Mouse (Mus musculus) forebrain, embryonic 15.5 days (tissue): Measurements from ENCODE around the gene Crcp. TPM values are rescaled to one million over a fixed set of nuclear protein-coding genes. Genes with fewer than 3 reads are reported as not detected.

Source experiments
- ATAC-seq: fragments of 200-750 bp; cut with Nextera tagmentation; replicated peaks from 2 replicates; pipeline ENCODE4 v1.8.0; 2017; ENCODE audit warnings: mild to moderate bottlenecking, moderate TSS enrichment, moderate library complexity
- H3K27ac ChIP-seq: fragments of 300-500 bp; sonication (generic); replicated peaks from 2 replicates; pipeline ENCODE4 v1.5.1; 2015; ENCODE audit warnings: mild to moderate bottlenecking, inconsistent platforms
- H3K27me3 ChIP-seq: fragments of 300-500 bp; sonication (generic); 2 replicates; pipeline ENCODE4 v1.6.1; 2015; ENCODE audit warnings: inconsistent platforms
- H3K36me3 ChIP-seq: fragments of 300-500 bp; sonication (generic); 2 replicates; pipeline ENCODE4 v1.6.1; 2015; ENCODE audit warnings: mild to moderate bottlenecking, inconsistent platforms
- H3K4me1 ChIP-seq: fragments of 300-500 bp; sonication (generic); 2 replicates; pipeline ENCODE4 v1.6.1; 2015; ENCODE audit warnings: inconsistent platforms
- H3K4me2 ChIP-seq: fragments of 300-500 bp; sonication (generic); replicated peaks from 2 replicates; pipeline ENCODE4 v1.6.1; 2015; ENCODE audit warnings: mild to moderate bottlenecking, inconsistent platforms
- H3K4me3 ChIP-seq: fragments of 300-500 bp; sonication (generic); 2 replicates; pipeline ENCODE4 v1.5.1; 2015; ENCODE audit warnings: mild to moderate bottlenecking, inconsistent platforms
- H3K9ac ChIP-seq: fragments of 300-500 bp; sonication (generic); replicated peaks from 2 replicates; pipeline ENCODE4 v1.6.1; 2015; ENCODE audit warnings: mild to moderate bottlenecking, inconsistent platforms
- H3K9me3 ChIP-seq: fragments of 300-500 bp; sonication (generic); 2 replicates; pipeline ENCODE4 v1.6.1; 2016; ENCODE audit warnings: inconsistent platforms
- WGBS: fragments of 180-500 bp; shearing (Covaris S2); methylation state at CpG from one replicate; pipeline ENCODE4 v1.1.7; 2015; ENCODE audit warnings: mixed read lengths; 5-methylcytosine and 5-hydroxymethylcytosine counted together
- polyA plus RNA-seq: library from polyadenylated mRNA; unstranded; fragments of >200 nt; fragmentation: Nextera tagmentation; extraction: Ambion mirVana; gene quantifications from 2 replicates; pipeline ENCODE4 v1.2.1, GENCODE M21; 2015

Crcp gene
- polyA plus RNA-seq, 1 experiment from 2014 or later, result 72.9 TPM

- no peak overlapping the region for H3K27ac ChIP-seq
- peak overlapping the region; percentile 49; the same call in 1 of the 2 replicates for H3K4me3 ChIP-seq
- peak overlapping the region; percentile 81; the same call in 1 of the 2 replicates for H3K4me2 ChIP-seq
- ATAC-seq, result no peak
- H3K4me1 ChIP-seq, result peaks cover 4% of the 10 kb centered on the region
- no peaks in the 10 kb centered on the region for H3K27me3 ChIP-seq
- WGBS, result 79% methylated on average over 7 of the region's 7 CpGs
- no peaks in the 10 kb centered on the region for H3K36me3 ChIP-seq
- no peak overlapping the region for H3K9ac ChIP-seq
- H3K9me3 ChIP-seq, result no peaks in the 10 kb centered on the region
Observed at GRCm38 (mm10) chr5:130003229-130003628, 25.9 kb upstream of the Crcp start.

GRCm38 (mm10) chr5:130007344-130007743 is 21.7 kb upstream of the Crcp start:
- Histone ChIP-seq H3K4me2 (no peak overlapping the region), H3K27me3 (no peaks in the 10 kb centered on the region), H3K36me3 (peaks cover 9% of the 10 kb centered on the region), H3K27ac (no peak overlapping the region), H3K4me1 (peaks cover 4% of the 10 kb centered on the region), H3K9ac (no peak overlapping the region), H3K4me3 (no peak overlapping the region), H3K9me3 (no peaks in the 10 kb centered on the region)
- WGBS, result 95% methylated on average over 1 of the region's 1 CpGs
- no peak for ATAC-seq

- no peak for ATAC-seq
- Histone ChIP-seq H3K27me3 (no peaks in the 10 kb centered on the region), H3K9ac (no peak overlapping the region), H3K4me2 (no peak overlapping the region), H3K4me1 (no peaks in the 10 kb centered on the region; the same call in 1 of the 2 replicates), H3K36me3 (peaks cover 9% of the 10 kb centered on the region), H3K4me3 (no peak overlapping the region), H3K9me3 (no peaks in the 10 kb centered on the region), H3K27ac (no peak overlapping the region)
- WGBS, result 80% methylated on average over 6 of the region's 6 CpGs
Observed at GRCm38 (mm10) chr5:130008034-130008590, 21.0 kb upstream of the Crcp start.

DNA sequence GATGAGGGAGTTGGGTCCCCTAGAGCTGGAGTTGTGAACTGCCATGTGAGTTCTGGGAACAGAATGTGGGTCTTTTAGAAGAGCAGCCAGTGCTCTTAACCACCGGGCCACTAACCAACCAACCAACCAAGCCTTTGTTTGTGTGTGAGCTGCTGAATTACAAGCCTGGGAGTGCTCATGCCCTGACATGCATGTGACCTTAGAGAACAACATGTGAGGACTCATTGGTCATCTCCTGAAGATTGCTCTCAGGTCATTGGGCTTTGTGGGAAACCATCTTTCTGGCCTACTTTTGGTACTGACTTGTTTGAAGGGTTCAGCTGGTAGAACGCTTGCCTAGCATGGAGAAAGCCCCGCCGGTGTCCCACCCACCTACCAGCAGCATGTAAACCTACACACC is 19.3 kb upstream of the Crcp start:
- Histone ChIP-seq H3K9ac (no peak overlapping the region), H3K9me3 (no peaks in the 10 kb centered on the region), H3K4me1 (no peaks in the 10 kb centered on the region), H3K36me3 (peaks cover 9% of the 10 kb centered on the region), H3K4me3 (no peak overlapping the region), H3K27ac (no peak overlapping the region), H3K27me3 (no peaks in the 10 kb centered on the region), H3K4me2 (no peak overlapping the region)
- WGBS, result 96% methylated on average over 4 of the region's 4 CpGs
- no peak for ATAC-seq

DNA sequence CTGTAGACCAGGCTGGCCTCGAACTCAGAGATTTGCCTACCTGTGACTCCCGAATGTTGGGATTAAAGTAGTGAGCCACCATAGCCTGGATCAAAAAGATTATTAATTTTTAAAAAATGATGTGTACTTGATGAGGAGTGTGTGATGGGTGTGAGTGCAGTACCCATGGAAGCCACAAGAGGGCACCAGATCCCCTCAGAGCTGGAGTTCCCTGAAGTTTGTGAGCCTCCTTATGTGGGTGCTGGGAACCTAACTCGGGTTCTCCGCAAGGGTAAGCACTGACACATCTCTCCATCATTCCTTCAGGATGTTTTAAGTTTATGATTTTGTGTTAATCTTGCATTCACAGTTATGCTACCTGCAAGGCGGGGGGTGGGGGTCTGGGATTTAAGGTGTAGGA is 18.1 kb upstream of the Crcp start:
- no peak overlapping the region for H3K27ac ChIP-seq
- no peak for ATAC-seq
- no peaks in the 10 kb centered on the region for H3K9me3 ChIP-seq
- H3K27me3 ChIP-seq, result no peaks in the 10 kb centered on the region
- no peak overlapping the region for H3K4me2 ChIP-seq
- peaks cover 16% of the 10 kb centered on the region for H3K36me3 ChIP-seq
- no peak overlapping the region for H3K9ac ChIP-seq
- H3K4me3 ChIP-seq, result no peak overlapping the region
- no peaks in the 10 kb centered on the region for H3K4me1 ChIP-seq
- 97% methylated on average over 5 of the region's 5 CpGs for WGBS

- 98% methylated on average over 3 of the region's 3 CpGs for WGBS
- ATAC-seq, result no peak
- no peaks in the 10 kb centered on the region for H3K9me3 ChIP-seq
- H3K4me3 ChIP-seq, result no peak overlapping the region
- no peak overlapping the region for H3K27ac ChIP-seq
- H3K36me3 ChIP-seq, result peaks cover 16% of the 10 kb centered on the region
- H3K4me2 ChIP-seq, result no peak overlapping the region
- no peak overlapping the region for H3K9ac ChIP-seq
- H3K4me1 ChIP-seq, result no peaks in the 10 kb centered on the region
- no peaks in the 10 kb centered on the region for H3K27me3 ChIP-seq
Observed at GRCm38 (mm10) chr5:130015104-130015503, 14.0 kb upstream of the Crcp start.

DNA sequence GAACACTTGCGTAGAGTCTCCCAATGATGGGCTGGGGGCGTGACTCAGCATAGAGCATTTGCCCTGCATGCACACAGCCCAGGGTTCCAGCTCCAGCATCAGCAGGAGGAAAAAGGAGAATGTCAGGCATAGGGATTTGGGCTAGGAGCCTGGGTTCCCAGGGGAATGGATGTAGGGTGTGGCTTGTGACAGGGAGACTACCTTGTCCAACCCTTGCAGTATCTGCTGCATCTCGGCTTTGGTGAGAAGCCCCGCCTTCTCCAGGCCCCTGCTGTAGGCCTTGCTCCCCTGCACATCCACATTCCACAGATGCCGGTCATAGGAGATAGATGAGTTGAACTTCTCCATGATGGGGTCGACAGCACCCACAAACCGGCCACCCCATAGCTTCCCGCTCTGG is 9.6 kb upstream of the Crcp start:
- H3K27ac ChIP-seq, result no peak overlapping the region
- 0 out of 2 replicates have a peak, but pooled peaks cover 7% of the 10 kb centered on the region for H3K4me1 ChIP-seq
- no peaks in the 10 kb centered on the region for H3K9me3 ChIP-seq
- 81% methylated on average over 8 of the region's 8 CpGs for WGBS
- no peak overlapping the region for H3K4me2 ChIP-seq
- ATAC-seq, result no peak
- no peaks in the 10 kb centered on the region for H3K27me3 ChIP-seq
- no peak overlapping the region for H3K4me3 ChIP-seq
- 0 out of 2 replicates have a peak, but pooled peaks cover 7% of the 10 kb centered on the region for H3K36me3 ChIP-seq
- no peak overlapping the region for H3K9ac ChIP-seq

GRCm38 (mm10) chr5:130021361-130021966 is 7.6 kb upstream of the Crcp start:
- Histone ChIP-seq H3K27ac (no peak overlapping the region), H3K9ac (no peak overlapping the region), H3K9me3 (no peaks in the 10 kb centered on the region), H3K27me3 (no peaks in the 10 kb centered on the region), H3K4me1 (0 out of 2 replicates have a peak, but pooled peaks cover 7% of the 10 kb centered on the region), H3K4me2 (no peak overlapping the region), H3K36me3 (no peaks in the 10 kb centered on the region), H3K4me3 (no peak overlapping the region)
- no peak for ATAC-seq
- 61% methylated on average over 5 of the region's 5 CpGs for WGBS

GRCm38 (mm10) chr5:130022366-130022765 is 6.7 kb upstream of the Crcp start:
- H3K4me2 ChIP-seq, result no peak overlapping the region
- no peaks in the 10 kb centered on the region for H3K27me3 ChIP-seq
- H3K4me3 ChIP-seq, result no peak overlapping the region
- no peak overlapping the region for H3K27ac ChIP-seq
- no peaks in the 10 kb centered on the region for H3K9me3 ChIP-seq
- 78% methylated on average over 7 of the region's 7 CpGs for WGBS
- no peak for ATAC-seq
- H3K9ac ChIP-seq, result no peak overlapping the region
- H3K4me1 ChIP-seq, result 0 out of 2 replicates have a peak, but pooled peaks cover 7% of the 10 kb centered on the region
- H3K36me3 ChIP-seq, result no peaks in the 10 kb centered on the region

GRCm38 (mm10) chr5:130023067-130023766 is 5.9 kb upstream of the Crcp start:
- H3K4me1 ChIP-seq, result 0 out of 2 replicates have a peak, but pooled peaks cover 7% of the 10 kb centered on the region
- H3K9me3 ChIP-seq, result no peaks in the 10 kb centered on the region
- WGBS, result 44% methylated on average over 12 of the region's 12 CpGs
- H3K27ac ChIP-seq, result no peak overlapping the region
- H3K4me2 ChIP-seq, result peak overlapping the region; percentile 76
- H3K4me3 ChIP-seq, result peak overlapping the region; percentile 49
- peak overlapping the region; percentile 54; the same call in 1 of the 2 replicates for H3K9ac ChIP-seq
- no peak for ATAC-seq
- H3K27me3 ChIP-seq, result no peaks in the 10 kb centered on the region
- H3K36me3 ChIP-seq, result no peaks in the 10 kb centered on the region

DNA sequence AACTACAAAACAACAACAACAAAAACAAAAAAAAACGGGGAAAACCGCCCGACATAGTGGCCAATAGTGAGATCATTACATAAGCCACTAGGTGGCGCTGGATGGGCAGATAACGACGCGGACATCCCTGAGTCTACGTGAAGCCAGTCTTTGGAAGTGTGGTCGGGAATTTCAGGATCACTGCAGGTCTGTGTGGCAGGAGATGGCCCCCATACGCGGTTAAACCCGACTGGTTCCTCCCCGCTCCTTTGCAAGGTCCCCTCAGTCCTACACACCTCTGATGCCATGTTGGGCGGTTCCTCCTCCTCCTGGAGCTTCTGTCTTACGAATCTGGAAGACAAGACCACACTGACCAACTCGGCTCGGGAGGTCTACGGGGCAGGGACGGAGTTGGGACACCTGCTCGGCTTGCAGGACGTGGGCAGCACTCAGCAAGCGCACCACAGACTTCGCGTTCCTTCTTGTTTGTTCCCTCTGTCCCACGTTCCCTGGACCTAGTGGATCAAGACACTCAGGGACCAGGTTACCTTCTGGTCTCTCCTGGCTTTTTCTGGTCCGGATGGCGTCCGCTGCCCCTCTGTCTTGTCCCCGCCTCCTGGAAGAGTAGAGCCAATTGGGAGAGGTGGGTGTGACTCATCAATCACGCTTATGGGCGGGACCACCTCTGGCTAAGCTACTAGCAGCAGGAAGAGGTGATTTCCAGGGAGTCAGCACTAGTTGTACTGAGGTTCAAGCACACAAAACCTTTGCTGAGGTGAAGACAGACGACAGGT is 5.1 kb upstream of the Crcp start:
- Histone ChIP-seq H3K9me3 (no peaks in the 10 kb centered on the region), H3K4me2 (peak overlapping the region; percentile 76), H3K27ac (peak overlapping the region; percentile 47), H3K4me1 (0 out of 2 replicates have a peak, but pooled peaks cover 7% of the 10 kb centered on the region), H3K9ac (peak overlapping the region; percentile 54), H3K4me3 (peak overlapping the region; percentile 49), H3K36me3 (no peaks in the 10 kb centered on the region), H3K27me3 (no peaks in the 10 kb centered on the region)
- under 1% methylated on average over 32 of the region's 32 CpGs for WGBS
- ATAC-seq, result peak; percentile 89

GRCm38 (mm10) chr5:130027134-130027533 is 2.0 kb upstream of the Crcp start:
- Histone ChIP-seq H3K27ac (no peak overlapping the region), H3K27me3 (no peaks in the 10 kb centered on the region), H3K9ac (no peak overlapping the region), H3K9me3 (no peaks in the 10 kb centered on the region), H3K4me2 (no peak overlapping the region), H3K4me3 (no peak overlapping the region), H3K4me1 (peaks cover 18% of the 10 kb centered on the region), H3K36me3 (no peaks in the 10 kb centered on the region)
- ATAC-seq, result no peak
- whole genome bisulfite sequencing, result 75% methylated on average over 5 of the region's 5 CpGs
